Mouse (Mus musculus) megakaryocyte, embryonic 14.5 days (primary cell): ENCODE results near the gene Mob3b.

Experiments used
- FLI1 ChIP-seq: IDR thresholded peaks from 2 replicates; pipeline ENCODE4 v1.6.1; 2012; ENCODE audit warnings: low read length, inconsistent platforms, mixed read lengths
- GATA1 ChIP-seq: IDR thresholded peaks from 3 replicates; pipeline ENCODE4 v1.6.1; 2012; ENCODE audit warnings: mixed read lengths, low read length, inconsistent platforms, borderline replicate concordance

- TF ChIP-seq GATA1 (no peak), FLI1 (no peak)
Measured at GRCm38 (mm10) chr4:35165275-35165674, 8.0 kb upstream of the Mob3b start.
